ENCODE assay signal across 8 mouse cellular contexts in genomic region chr1:75381482-75382355, GRCm38 (mm10). TPM values are rescaled to one million over a fixed set of nuclear protein-coding genes. Genes with fewer than 3 reads are reported as not detected.
DNase-seq lines count a peak whose midpoint lies in the region; ATAC-seq and TF ChIP-seq lines count a peak whose summit lies in the region.

No protein-coding gene starts in this region.

- WGBS in kidney, embryonic 14.5 days = 3% methylated on average over 56 of the region's 60 CpGs
- WGBS in heart, embryonic 15.5 days = 4% methylated on average over 48 of the region's 60 CpGs
- WGBS in limb, embryonic 13.5 days = 7% methylated on average over 29 of the region's 60 CpGs
- 2% methylated on average over 53 of the region's 60 CpGs for WGBS in neural tube, embryonic 13.5 days

- H3K27me3 ChIP-seq in kidney, embryonic 14.5 days (ENCODE audit: control insufficient read depth, insufficient read depth, low read length) = peaks cover 6% of the 10 kb centered on the region; the same call in 1 of the 2 replicates
- H3K27me3 ChIP-seq in G1E (ENCODE audit: insufficient read depth, low read length) = peaks cover 73% of the 10 kb centered on the region
- peaks cover 20% of the 10 kb centered on the region for H3K27me3 ChIP-seq in heart, embryonic 15.5 days
- H3K27me3 ChIP-seq in limb, embryonic 13.5 days = peaks cover 32% of the 10 kb centered on the region
- H3K27me3 ChIP-seq in neural tube, embryonic 13.5 days = peaks cover 42% of the 10 kb centered on the region

- H3K9ac ChIP-seq in kidney, embryonic 14.5 days (ENCODE audit: low read depth, low read length) = peak overlapping the region; percentile 73
- H3K9ac ChIP-seq in heart, embryonic 15.5 days = peak overlapping the region; percentile 81
- H3K9ac ChIP-seq in limb, embryonic 13.5 days = peak overlapping the region; percentile 86
- peak overlapping the region; percentile 92 for H3K9ac ChIP-seq in neural tube, embryonic 13.5 days

- peak overlapping the region; percentile 95 for H3K4me2 ChIP-seq in kidney, embryonic 14.5 days (replicated peaks; ENCODE audit: low read depth, low read length)
- H3K4me2 ChIP-seq in heart, embryonic 15.5 days = peak overlapping the region; percentile 91
- peak overlapping the region; percentile 91 for H3K4me2 ChIP-seq in limb, embryonic 13.5 days (replicated peaks)
- H3K4me2 ChIP-seq in neural tube, embryonic 13.5 days = peak overlapping the region; percentile 92

- no peaks in the 10 kb centered on the region for H3K36me3 ChIP-seq in kidney, embryonic 14.5 days (ENCODE audit: control insufficient read depth, insufficient read depth, low read length)
- H3K36me3 ChIP-seq in G1E (replicated peaks) = no peaks in the 10 kb centered on the region
- peaks cover 5% of the 10 kb centered on the region; the same call in 1 of the 2 replicates for H3K36me3 ChIP-seq in heart, embryonic 15.5 days
- peaks cover 7% of the 10 kb centered on the region for H3K36me3 ChIP-seq in limb, embryonic 13.5 days
- no peaks in the 10 kb centered on the region for H3K36me3 ChIP-seq in neural tube, embryonic 13.5 days

- TF ChIP-seq CTCF in G1E (IDR thresholded peaks at IDR 0.05; ENCODE audit: low read depth, low read length) = no peak

- peak overlapping the region; percentile 68 for H3K4me3 ChIP-seq in kidney, embryonic 14.5 days (ENCODE audit: low read length)
- peak overlapping the region; percentile 68 for H3K4me3 ChIP-seq in G1E (ENCODE audit: low read depth, low read length)
- H3K4me3 ChIP-seq in heart, embryonic 15.5 days = peak overlapping the region; percentile 74
- H3K4me3 ChIP-seq in limb, embryonic 13.5 days = peak overlapping the region; percentile 76
- peak overlapping the region; percentile 71 for H3K4me3 ChIP-seq in neural tube, embryonic 13.5 days

- H3K9me3 ChIP-seq in kidney, embryonic 14.5 days (ENCODE audit: control insufficient read depth, low read length) = no peaks in the 10 kb centered on the region
- H3K9me3 ChIP-seq in G1E (replicated peaks) = no peaks in the 10 kb centered on the region
- H3K9me3 ChIP-seq in heart, embryonic 15.5 days (replicated peaks) = no peaks in the 10 kb centered on the region
- no peaks in the 10 kb centered on the region for H3K9me3 ChIP-seq in limb, embryonic 13.5 days
- no peaks in the 10 kb centered on the region for H3K9me3 ChIP-seq in neural tube, embryonic 13.5 days

- ATAC-seq in kidney, embryonic 14.5 days (ENCODE audit: low FRiP score, low TSS enrichment) = peak; percentile 45
- ATAC-seq in G1E (ENCODE audit: extremely low read depth, insufficient number of reproducible peaks, low FRiP score, poor library complexity, severe bottlenecking) = no peak
- ATAC-seq in heart, embryonic 15.5 days (replicated peaks; ENCODE audit: insufficient number of reproducible peaks, insufficient read depth, low FRiP score, low read depth) = peak; percentile 66
- peak; percentile 64 for ATAC-seq in limb, embryonic 13.5 days (ENCODE audit: low FRiP score, low read depth)
- ATAC-seq in neural tube, embryonic 13.5 days (ENCODE audit: low read depth) = peak; percentile 47
- ATAC-seq in megakaryocyte progenitor cell, adult 5-6 weeks (replicated peaks; ENCODE audit: poor library complexity) = no peak

- no peak for DNase-seq in kidney, adult 8-10 months
- DNase-seq in G1E (ENCODE audit: low spot score) = peak; percentile 60
- DNase-seq in cerebellum, postnatal 25 days = peak; percentile 82 to 94

- H3K27ac ChIP-seq in kidney, embryonic 14.5 days (ENCODE audit: low read depth, low read length) = peak overlapping the region; percentile 86
- peak overlapping the region; percentile 88 for H3K27ac ChIP-seq in heart, embryonic 15.5 days
- peak overlapping the region; percentile 67; the same call in 1 of the 2 replicates for H3K27ac ChIP-seq in limb, embryonic 13.5 days
- peak overlapping the region; percentile 89 for H3K27ac ChIP-seq in neural tube, embryonic 13.5 days (replicated peaks)

- H3K4me1 ChIP-seq in kidney, embryonic 14.5 days (ENCODE audit: control insufficient read depth, insufficient read depth, low read length) = peaks cover 40% of the 10 kb centered on the region
- H3K4me1 ChIP-seq in G1E (ENCODE audit: insufficient read depth, low read depth, low read length) = peaks cover 47% of the 10 kb centered on the region
- H3K4me1 ChIP-seq in heart, embryonic 15.5 days (replicated peaks) = peaks cover 81% of the 10 kb centered on the region
- peaks cover 46% of the 10 kb centered on the region for H3K4me1 ChIP-seq in limb, embryonic 13.5 days
- H3K4me1 ChIP-seq in neural tube, embryonic 13.5 days (replicated peaks) = peaks cover 55% of the 10 kb centered on the region

RNA-seq across cellular contexts. Expression of gene Speg, which starts 6.6 kb away (rescaled TPM):
- 39.6 and 43.5 TPM in 2 replicates for polyA plus RNA-seq in kidney, embryonic 14.5 days (2014; fragmentation: Nextera tagmentation; extraction: Ambion mirVana)
- total RNA-seq in G1E (2014; fragmentation: Nextera tagmentation) (1.9 and 7.7 TPM in 2 replicates), G1E (2017) (1.9 and 2.3 TPM in 2 replicates)
- polyA plus RNA-seq in G1E (2012) = 10.3 and 12.6 TPM in 2 replicates
- polyA plus RNA-seq in heart, embryonic 15.5 days (2015; fragmentation: Nextera tagmentation; extraction: Ambion mirVana) = 44.5 and 54.4 TPM in 2 replicates
- polyA plus RNA-seq in limb, embryonic 13.5 days (2015; fragmentation: Nextera tagmentation; extraction: Ambion mirVana) = 20.7 and 21.3 TPM in 2 replicates
- 17.8 and 21.4 TPM in 2 replicates for polyA plus RNA-seq in neural tube, embryonic 13.5 days (2015; fragmentation: Nextera tagmentation; extraction: Ambion mirVana)
- not detected in 2 replicates for total RNA-seq in megakaryocyte progenitor cell, adult 5-6 weeks (2015)
- total RNA-seq in megakaryocyte progenitor cell, adult 5-6 weeks (2017) = not detected in 2 replicates

RNA-seq across cellular contexts. Expression of gene Des, which starts 21.6 kb away (rescaled TPM):
- 41.5 and 51.6 TPM in 2 replicates for polyA plus RNA-seq in kidney, embryonic 14.5 days (2014; fragmentation: Nextera tagmentation; extraction: Ambion mirVana)
- 12.9 and 19.0 TPM in 2 replicates for total RNA-seq in G1E (2014; fragmentation: Nextera tagmentation)
- total RNA-seq in G1E (2017) = 3.4 and 5.6 TPM in 2 replicates
- polyA plus RNA-seq in G1E (2012) = 12.7 and 13.8 TPM in 2 replicates
- polyA plus RNA-seq in heart, embryonic 15.5 days (2015; fragmentation: Nextera tagmentation; extraction: Ambion mirVana) = 374 and 419 TPM in 2 replicates
- polyA plus RNA-seq in limb, embryonic 13.5 days (2015; fragmentation: Nextera tagmentation; extraction: Ambion mirVana) = 52.1 and 56.1 TPM in 2 replicates
- 3.3 and 7.7 TPM in 2 replicates for polyA plus RNA-seq in neural tube, embryonic 13.5 days (2015; fragmentation: Nextera tagmentation; extraction: Ambion mirVana)
- not detected in 2 replicates for total RNA-seq in megakaryocyte progenitor cell, adult 5-6 weeks (2015)
- not detected in 2 replicates for total RNA-seq in megakaryocyte progenitor cell, adult 5-6 weeks (2017)

RNA-seq across cellular contexts. Expression of gene Gmppa, which starts 54.0 kb away (rescaled TPM):
- 65.2 and 67.6 TPM in 2 replicates for polyA plus RNA-seq in kidney, embryonic 14.5 days (2014; fragmentation: Nextera tagmentation; extraction: Ambion mirVana)
- total RNA-seq in G1E (2014; fragmentation: Nextera tagmentation) (179 and 182 TPM in 2 replicates), G1E (2017) (178 and 183 TPM in 2 replicates)
- polyA plus RNA-seq in G1E (2012) = 328 and 349 TPM in 2 replicates
- 63.9 and 81.8 TPM in 2 replicates for polyA plus RNA-seq in heart, embryonic 15.5 days (2015; fragmentation: Nextera tagmentation; extraction: Ambion mirVana)
- polyA plus RNA-seq in limb, embryonic 13.5 days (2015; fragmentation: Nextera tagmentation; extraction: Ambion mirVana) = 70.1 and 71.8 TPM in 2 replicates
- 74.4 and 75.9 TPM in 2 replicates for polyA plus RNA-seq in neural tube, embryonic 13.5 days (2015; fragmentation: Nextera tagmentation; extraction: Ambion mirVana)
- total RNA-seq in megakaryocyte progenitor cell, adult 5-6 weeks (2015) = 65.8 and 74.1 TPM in 2 replicates
- 87.0 and 98.6 TPM in 2 replicates for total RNA-seq in megakaryocyte progenitor cell, adult 5-6 weeks (2017)

Comparison
In these comparisons a context has a peak if more than half of its experiments do, and no peak if none do; other contexts are left out.
1. ATAC-seq: peak in kidney, embryonic 14.5 days (single experiment), heart, embryonic 15.5 days (single experiment), limb, embryonic 13.5 days (single experiment) and neural tube, embryonic 13.5 days (single experiment); none in G1E (single experiment) and megakaryocyte progenitor cell, adult 5-6 weeks (single experiment).
2. DNase-seq: peak in G1E (single experiment) and cerebellum, postnatal 25 days (2 of 2); none in kidney, adult 8-10 months (0 of 2).
3. Peak in every context shown above with its lines, with median percentiles within 50 percentile points of each other: H3K27ac ChIP-seq, H3K4me2 ChIP-seq, H3K4me3 ChIP-seq and H3K9ac ChIP-seq.